Mouse (Mus musculus): ENCODE results near the gene Lrguk.

Lrguk gene

DNA sequence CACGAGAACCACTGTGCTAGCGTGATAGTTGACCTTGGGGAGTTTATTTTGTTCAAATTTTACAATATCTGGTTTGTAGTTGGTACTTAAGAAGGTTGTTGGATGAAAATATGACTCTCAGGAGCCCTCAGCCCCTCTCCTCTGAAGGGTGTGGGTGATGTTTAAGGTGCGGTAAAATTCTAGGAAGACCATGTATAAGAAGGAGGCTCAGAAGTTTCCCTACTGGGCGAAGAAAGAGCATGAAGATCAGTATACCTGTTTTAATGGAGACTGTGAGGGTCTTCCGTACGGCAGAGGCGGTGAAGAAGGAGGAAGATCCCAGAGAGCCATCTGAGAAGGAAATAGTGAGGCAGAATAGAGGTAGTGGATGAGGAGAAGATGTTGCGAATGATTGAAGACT lies 38.0 kb downstream of the Lrguk start:
- no peak for DNase-seq

DNA sequence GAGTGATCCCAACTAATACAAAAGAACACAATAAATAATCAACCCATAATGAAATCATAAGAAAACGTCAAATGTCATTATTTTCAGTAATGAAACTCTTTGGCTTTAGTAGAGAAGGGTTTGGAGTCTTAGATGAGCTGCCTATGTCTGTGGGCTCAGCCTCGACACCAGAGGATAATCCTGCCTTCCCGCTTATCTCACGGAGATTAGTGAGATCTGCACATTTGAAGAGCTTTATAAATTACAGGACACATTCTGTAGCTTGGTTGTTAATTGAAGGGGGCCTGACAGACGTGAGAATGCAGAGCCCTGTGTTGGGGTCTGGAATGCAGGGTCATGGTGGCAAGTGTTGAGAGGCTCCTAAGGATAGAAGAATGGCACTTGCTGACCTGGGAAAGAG lies 42.7 kb downstream of the Lrguk start:
- DNase-seq, result no peak

DNA sequence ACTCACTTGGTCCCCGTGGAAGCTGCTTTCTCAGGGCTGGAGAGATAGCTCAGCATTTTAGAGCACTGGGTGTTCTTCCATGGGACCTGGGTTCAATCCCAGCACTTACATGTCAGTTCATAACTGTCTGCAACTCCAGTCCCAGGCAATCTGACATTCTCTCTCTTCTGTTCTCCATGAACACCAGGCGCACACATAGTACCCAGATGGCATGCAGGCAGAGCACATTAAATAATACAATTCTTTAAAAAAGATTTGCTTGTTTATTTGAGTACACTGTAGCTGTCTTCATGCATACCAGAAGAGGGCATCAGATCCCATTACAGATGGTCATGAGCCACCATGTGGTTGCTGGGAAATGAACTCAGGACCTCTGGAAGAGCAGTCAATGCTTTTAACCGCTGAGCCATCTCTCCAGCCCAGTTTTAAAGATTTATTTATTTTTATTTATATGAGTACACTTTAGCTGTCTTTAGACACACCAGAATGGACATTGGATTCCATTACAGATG lies 44.7 kb downstream of the Lrguk start:
- DNase-seq, result no peak

DNA sequence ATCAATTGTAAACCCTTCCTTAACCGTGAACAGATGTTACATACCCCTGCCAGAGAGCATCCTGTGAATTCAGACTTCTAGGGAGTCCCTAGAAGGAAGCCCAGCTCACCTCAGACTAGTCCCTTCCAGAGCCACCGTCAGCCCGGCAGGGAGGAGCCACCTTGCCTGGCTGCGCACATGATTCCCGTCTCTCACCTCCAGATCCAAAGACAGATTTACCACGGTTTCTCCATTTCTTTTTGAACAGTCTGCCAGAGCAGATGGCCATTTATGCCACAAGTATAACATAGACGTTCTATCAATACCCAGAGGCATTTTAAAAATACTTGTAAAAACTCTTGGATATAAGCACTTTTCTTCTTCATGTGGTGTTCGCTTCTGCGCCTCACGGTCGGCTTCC lies 46.3 kb downstream of the Lrguk start:
- no peak for DNase-seq

DNA sequence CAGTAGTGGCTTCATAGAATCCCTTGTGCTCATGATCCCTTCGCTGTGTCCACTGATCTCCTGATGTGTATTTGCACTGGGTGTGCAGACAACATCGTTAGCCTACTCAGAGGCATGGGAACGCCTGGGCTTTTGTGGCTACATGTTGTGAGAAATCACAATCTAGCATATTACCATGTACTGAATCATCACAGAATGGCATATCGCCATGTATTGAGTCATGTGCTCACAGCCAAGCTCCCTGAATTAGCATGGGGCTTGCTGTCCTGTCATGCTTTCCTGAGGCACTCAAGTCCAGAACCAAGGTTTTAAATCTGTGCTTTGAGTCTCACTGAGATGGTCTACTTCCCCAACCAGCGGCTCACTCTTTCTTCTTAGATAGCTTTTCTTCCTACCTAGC lies 54.2 kb downstream of the Lrguk start:
- no peak for DNase-seq

DNA sequence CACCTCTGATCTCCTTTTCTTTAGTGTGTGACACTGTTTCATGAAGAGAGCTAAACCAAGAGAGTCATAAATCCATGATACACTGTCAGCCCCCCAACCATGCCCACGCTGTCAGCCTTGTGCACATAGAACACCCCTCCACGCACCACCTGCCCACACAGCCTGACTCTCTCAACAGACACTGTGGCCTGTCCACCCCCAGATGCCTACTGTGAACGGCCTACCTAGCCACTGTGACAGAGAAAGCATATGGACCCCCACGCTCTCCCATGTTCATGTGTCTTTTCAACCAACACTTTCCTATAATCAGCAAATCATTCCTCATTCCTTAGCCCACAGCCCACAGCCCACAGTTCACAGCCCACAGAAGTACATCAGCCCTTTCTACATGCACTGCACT lies 58.5 kb downstream of the Lrguk start:
- DNase-seq, result no peak

DNA sequence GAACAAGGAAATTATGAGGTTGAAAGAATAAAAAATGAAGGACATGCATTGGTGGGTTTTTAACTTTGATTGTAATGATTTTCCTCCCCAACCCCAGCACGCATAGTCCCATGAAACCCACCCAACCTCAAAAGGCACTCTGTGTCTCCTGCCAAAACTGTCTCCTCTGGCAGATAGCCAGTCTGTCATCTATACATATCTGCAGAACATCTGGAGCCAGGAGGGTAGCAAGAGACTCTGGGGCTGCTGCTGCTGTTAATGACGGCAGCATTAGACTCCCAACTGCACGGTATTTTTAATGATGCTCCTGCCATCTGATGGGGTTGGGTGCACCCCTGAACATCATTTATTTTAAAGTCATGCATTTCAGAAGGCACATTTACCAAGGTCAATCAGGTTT lies 59.7 kb downstream of the Lrguk start:
- DNase-seq, result no peak

DNA sequence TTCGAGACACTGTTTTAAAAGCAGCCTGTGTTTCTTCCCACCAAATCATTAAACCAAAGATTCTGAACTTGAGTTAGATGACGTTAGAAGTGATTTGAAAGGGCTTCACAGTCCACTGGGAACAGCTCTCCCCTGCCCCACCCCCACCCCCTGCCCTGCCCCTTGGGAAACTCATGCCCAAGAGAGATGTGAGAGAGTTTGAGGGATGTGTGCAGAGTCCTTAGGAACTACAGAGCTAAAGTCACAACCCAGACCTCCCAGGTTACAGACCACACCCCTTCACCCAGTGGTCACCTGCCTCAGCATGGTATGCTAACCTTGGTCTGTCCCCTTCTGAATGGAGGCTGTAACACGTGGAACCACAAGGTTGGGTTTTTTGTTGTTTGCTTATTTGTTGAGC lies 62.3 kb downstream of the Lrguk start:
- no peak for DNase-seq

DNA sequence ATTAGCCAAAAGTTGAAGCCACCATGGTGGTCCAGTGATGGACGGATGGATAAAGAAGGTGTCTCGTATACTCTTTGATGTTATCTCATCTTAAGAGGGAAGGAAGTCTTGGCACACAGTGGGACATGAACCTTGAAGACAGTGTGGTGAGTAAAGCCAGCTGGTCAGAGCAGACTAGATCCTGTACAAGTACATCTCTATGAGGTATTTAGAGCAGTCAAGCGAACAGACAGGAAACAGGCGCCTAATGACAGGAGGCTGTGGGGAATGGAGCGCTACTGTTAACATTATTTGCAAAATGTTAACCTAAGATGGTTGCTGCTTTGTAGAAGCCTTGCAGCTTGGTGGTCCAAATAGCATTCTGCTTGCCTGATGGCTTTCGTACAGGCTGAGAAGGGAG lies 67.0 kb downstream of the Lrguk start:
- no peak for DNase-seq

DNA sequence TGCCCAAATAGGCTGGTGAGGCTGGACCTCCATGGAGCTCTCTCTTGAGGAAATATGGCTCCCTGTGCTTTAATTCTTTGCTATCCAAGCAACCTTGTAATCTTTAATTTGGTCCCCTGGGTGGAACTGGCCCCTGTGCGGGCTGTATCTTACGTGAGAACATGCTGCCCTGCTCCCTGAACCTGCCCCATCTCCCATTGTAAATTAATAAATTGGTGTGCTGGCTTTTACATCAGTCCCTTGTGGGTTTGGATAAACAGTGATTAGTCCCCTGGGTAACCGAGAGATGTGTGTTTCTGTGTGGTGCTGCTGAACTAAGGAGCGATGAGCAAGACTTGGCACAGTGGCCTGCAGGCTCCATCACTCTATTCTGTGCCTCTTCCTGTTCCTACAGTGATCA lies 67.7 kb downstream of the Lrguk start:
- DNase-seq, result no peak

DNA sequence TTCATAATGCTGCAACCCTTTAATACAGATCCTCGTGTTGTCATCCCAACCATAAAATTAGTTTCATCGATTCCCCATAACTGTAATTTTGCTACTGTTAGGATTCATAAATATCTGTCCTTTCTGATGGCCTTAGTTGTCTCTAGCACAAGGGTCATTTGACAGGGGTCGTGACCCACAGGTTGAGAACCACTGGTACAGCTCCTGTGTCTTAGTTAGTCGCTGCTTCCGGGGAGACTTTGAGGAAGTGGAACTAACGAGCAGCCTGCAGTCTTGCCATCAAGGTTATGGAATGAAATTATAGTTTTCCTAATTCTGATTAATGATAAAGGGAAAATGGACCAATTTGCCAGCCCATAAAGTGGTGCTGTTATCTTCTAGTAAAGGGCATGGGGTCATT lies 70.5 kb downstream of the Lrguk start:
- no peak for DNase-seq

DNA sequence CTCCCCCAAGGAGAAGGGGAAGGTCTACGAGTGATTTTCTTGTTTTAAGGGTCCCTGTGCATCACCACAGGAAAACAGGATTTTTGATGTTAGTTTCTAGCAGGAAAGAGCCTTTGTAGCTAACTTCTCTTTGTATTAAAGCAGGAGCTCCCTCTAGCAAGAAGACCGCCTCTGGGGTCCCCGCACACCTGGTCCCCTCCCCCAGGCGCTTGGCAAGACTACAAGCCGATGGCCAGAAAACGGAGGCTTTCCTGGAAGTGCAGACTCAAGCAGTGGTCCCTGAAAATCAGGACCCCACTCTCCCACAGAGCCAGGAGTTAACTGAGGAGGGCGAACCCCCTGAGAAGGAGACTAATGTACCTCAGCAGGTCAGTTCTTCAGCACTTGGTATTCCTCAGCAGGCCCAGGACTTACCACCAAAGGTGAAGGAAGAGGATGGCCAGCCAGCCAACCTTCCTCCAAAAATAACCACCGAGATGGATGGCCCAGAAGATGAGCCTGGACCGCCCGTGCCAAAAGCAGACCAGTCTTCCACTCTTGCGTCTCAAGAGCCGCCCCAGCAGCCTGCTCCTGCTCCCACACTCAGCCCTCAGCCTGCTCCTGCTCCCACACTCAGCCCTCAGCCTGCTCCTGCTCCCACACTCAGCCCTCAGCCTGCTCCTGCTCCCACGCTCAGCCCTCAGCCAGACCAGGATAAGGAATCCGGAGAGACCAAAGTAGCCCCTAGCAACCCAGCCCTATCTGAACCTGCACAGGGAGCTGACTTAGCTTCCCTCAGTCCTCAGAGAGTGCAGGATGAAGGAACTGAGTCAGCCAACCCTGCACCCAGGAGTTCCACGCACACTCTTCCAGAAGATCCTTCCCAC lies 72.5 kb downstream of the Lrguk start:
- no peak for DNase-seq

DNA sequence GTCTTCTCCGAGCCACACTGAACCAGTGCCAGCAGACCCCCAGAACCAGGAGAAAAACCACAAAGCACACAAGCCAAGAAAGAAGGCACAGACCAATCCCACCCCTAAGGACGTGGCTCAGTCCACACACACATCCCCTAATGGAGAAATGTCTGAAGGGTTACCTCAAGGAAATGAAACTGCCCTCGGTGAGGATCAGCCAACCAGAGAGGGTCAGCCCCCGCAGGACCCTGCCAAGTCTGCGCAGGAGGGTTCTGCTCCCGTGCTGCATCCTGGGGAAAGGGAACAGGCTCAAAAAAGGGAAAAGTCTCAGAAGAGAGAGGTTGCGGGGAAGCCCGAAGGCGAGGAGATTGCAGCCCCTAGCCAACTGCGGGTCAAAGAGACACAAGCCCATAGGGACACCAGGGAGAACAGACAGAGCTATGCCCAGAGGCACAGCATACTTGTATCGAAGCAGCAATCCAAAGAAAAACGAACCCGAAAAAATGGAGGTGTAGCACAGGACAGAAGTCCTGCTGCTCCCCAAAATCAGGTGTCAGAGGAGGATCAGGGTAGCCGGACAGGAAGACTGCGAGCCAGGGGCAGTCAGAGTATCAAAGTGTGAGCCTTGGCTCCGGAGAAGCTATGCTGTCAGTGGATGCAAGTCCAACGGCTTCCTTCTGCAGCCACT lies 74.1 kb downstream of the Lrguk start:
- no peak for DNase-seq

DNA sequence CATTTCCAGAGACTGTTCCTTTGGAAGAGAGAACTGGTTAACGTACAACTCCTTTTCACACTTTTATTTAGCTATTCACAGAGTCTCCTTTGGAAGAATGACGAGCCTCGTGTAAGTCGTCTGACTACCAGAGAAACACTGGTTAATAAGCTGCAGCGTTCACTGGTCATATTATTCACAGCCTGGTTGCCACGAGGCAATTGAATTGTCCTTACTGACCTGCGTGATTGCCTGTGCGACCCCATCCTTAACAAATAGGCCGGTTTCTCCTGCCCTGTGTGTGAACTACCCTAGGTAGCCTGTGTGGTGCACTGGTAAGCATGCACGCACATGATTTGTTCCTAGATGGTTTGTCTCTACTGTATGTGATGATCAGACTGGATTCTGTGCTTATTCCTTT lies 81.3 kb downstream of the Lrguk start:
- DNase-seq, result no peak

DNA sequence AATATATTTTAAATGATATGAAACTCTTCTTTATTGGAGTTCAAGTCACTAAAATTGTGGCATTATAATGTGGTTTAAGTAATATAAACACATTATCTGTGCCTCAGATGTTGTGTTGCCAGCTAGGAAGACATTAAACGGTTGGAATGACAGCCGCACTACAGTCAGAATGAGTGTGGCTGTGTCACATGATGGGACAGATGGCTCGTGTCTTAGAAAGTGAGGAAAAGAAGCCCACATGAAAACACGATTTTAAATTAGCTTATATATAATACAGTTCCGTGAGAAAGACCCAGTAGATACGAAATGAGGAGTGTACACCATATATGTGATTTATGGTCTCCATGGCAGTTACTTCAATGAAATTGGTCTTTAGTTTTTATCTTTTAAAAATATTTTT lies 82.2 kb downstream of the Lrguk start:
- no peak for DNase-seq

DNA sequence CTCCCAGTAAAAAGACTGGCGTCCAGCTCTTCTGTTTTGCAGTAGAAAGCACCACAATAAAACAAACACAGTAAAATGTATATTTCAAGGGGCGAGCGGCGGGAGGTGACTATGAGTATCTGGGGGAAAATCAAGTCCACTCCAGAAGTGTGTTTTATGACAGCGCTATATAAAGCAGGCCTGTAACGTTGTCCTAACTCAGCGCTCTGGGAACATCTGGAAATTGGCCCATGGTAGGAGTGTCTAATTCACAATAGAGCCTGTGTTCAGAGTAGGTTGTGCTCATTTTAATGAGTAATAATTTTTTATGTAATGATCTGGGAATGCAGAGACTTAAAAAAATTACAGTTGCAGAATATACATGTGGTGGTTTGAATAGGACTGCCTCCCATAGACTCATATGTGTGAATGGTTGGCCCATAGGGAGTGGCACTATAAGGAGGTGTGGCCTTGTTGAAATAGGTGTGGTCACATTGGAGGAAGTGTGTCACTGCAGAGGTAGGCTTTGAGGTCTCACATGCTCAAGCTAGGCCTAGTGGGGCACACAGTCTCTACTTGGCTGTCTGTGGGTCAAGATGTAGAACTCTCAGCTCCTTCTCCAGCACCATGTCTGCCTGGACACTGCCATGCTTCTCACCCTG lies 87.7 kb downstream of the Lrguk start:
- DNase-seq, result no peak

DNA sequence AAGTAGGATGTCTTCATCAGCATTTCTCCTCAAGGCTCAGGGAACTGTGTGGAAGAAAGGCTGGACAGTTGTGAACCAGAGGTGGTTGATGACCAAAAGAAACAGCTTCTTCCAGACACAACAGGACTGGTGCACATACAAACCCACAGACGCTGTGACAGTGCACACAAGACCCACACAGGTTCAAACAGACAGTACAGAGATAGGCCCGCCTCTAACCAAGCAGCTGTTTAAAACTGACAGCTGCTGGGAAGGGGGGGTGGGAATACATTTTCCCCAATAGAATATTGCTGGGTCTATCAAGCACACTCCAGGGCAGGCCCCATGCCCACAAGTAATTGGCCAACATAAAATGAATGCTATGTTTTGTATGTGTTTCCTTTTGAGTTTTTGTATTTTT lies 95.2 kb downstream of the Lrguk start:
- DNase-seq, result no peak

DNA sequence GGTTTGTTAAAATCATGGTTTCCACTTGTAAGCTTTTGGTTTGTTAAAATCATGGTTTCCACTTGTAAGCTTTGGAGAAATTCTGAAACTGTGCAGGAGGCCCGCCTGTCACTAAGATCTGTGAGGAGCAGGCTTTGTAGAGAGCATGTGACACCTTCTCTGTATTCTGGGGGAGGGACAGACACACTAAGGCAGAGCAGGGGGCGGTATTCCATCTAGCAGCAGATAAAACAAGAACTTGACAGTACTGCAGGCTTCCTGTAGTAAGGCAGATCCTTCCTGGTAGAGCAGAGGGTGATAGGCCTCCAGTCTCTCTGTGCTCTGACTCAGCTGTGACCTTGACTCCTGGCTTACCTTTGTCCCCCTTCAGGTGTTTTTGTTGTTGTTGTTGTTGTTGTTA lies 100.0 kb downstream of the Lrguk start:
- DNase-seq, result no peak

DNA sequence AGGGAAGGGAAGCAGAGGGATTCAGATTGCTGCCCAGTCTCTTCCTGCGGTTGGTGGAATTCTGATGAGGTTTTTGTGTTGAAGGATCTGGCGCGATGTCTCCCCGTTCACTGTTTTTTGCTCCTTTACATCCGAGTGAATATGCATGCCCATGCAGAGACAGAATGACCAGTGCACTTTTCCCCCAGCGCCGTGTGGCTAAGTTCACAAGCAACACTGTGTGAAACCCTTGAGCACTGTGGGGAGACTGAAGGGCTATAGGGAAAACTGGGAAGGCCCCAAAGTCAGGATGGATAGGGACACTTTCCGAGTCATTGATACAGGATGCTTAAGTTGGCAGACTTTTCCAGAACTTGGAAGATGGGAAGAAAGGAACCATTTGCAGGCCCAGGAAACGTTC lies 103.1 kb downstream of the Lrguk start:
- no peak for DNase-seq

DNA sequence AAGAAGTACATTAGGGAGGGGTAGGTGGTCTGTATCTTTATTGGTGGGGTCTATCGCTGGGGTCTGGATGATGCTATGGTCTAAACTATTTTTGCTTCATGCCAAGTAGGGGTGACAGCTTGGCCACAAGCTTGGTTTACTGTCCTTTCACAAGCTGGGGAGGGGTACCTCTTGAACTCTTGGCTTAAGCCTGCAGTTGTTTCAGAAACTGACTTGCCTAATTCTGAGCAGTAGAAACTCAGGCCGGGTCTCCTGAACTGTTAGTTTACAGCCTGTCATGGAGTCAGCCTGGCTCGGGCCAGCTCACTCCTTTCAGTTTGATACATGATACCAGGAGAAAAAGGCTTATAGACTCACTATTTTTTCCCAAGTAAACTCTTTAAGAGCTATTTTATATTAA lies 109.1 kb downstream of the Lrguk start:
- no peak for DNase-seq

DNA sequence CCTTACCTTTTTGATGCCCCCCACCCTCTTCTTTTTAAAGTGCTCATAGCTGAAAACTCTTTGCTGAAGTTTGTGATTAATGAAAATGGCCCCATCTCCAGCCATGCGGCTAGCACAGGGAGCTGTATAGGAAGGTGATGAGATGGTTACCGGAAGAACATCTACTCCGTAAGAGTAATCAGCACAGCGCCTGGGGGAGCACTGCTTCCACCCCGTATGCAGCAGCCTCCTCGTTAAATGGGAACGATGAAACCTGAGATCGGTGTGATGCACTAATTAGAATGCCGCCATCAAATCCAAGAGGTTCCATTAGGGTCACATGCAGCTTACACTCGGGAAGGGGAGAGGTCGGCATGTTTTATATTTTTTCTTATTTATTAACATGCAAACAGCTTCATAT lies 113.7 kb downstream of the Lrguk start:
- no peak for DNase-seq

DNA sequence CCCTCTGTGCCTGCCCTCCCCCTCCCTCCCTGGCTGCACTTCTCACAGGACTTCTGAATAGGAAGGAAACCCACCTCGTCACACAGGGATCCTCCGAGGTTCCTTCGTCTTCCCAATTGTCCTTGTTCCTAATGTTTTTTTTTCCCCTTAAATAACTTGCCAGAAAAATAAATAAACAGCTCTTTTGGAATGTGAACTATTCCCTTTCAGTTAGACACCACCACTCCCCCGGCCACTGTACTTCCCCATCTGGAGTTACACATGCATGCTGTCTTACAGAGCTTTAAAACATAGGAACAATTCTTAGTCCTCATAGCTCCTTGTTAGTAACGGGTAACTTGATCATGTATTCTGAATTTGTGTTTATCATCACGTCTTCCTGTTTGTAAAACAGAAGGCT lies 116.8 kb downstream of the Lrguk start:
- DNase-seq, result no peak

DNA sequence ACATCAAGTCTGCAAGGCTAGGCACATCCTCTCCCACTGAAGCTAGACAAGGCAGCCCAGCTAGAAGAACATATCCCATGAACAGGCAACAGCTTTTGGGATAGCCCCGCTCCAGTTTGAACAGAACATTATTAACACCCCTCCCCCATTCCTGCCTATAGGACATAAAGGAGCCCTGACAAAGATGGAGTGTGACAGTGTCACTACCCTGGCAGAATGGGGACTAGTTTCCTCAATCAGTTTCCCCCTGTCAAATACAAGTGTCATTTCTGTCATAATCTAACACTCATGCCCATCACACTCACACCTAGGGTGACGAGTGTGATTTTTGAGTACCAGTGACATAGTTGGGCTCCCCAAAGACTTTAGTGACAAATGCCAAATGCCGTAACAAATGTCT lies 118.8 kb downstream of the Lrguk start:
- no peak for DNase-seq

DNA sequence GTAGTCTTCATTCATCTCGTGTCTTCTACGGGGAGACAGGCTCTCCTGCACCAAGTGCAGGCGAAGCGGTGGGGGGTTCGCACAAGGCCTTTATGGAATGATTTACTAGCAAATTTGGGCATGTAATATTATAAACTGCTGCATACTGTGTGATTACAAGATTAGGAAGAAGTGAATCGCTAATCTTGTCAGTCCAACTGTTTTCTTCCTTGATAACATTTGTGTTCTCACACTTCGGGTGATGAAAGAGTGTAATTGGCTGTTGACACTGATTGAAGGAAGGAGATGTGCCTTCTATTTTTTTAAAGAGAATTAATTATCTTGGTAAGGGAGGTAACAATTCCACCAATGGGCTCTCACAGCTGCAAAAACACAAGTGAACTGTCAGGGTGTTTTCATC lies 119.4 kb downstream of the Lrguk start:
- no peak for DNase-seq

Measured in cerebellum, adult 9-10 months (tissue).